Mouse (Mus musculus): ENCODE results near the gene 2810459M11Rik. TPM values are rescaled to one million over a fixed set of nuclear protein-coding genes. Genes with fewer than 3 reads are reported as not detected.
"Not testable (repeated sequence)": the region's sequence is repeated elsewhere in the genome, so short reads cannot be mapped to it uniquely, and the experiment has no call there.

The 2810459M11Rik gene
- 1 to 10 TPM; 1.0 to 3.4 TPM for total RNA-seq (2021)
- long read RNA-seq, experiment 1, transcript 2810459M11Rik-202 (3 exons, 3,331 nt), result major isoform, 5 of 8 reads
- long read RNA-seq, experiment 1, partial matches to known transcripts, result 0 of 8 reads
- long read RNA-seq, experiment 1, other reads (novel, unspliced or antisense), result 0 of 8 reads
- long read RNA-seq, experiment 2, partial matches to known transcripts, result 0 of 3 reads
- long read RNA-seq, experiment 2, other reads (novel, unspliced or antisense), result 0 of 3 reads

GRCm38 (mm10) chr1:86045848-86046805 lies at the start of gene 2810459M11Rik:
TSS of gene 2810459M11Rik (plus strand) at chr1:86045863.
- DNase-seq (ENCODE audit: low spot score in 2 of 2), result no peak

GRCm38 (mm10) chr1:85997221-85997620 lies 48.4 kb upstream of the 2810459M11Rik start:
- DNase-seq (ENCODE audit: low spot score in 2 of 2), result no peak

GRCm38 (mm10) chr1:85998012-85998411 lies 47.7 kb upstream of the 2810459M11Rik start:
- DNase-seq (ENCODE audit: low spot score in 2 of 2), result no peak

- no peak for DNase-seq (ENCODE audit: low spot score in 2 of 2)
Measured at GRCm38 (mm10) chr1:85999853-86000570, 45.7 kb upstream of the 2810459M11Rik start.

- DNase-seq (ENCODE audit: low spot score in 2 of 2), result no peak
Measured at GRCm38 (mm10) chr1:86005540-86005939, 40.1 kb upstream of the 2810459M11Rik start.

- DNase-seq (ENCODE audit: low spot score in 2 of 2), result no peak
Measured at GRCm38 (mm10) chr1:86006040-86006439, 39.6 kb upstream of the 2810459M11Rik start.

- peak; percentile 76 to 78 for DNase-seq (ENCODE audit: low spot score in 2 of 2)
Measured at GRCm38 (mm10) chr1:86007778-86008177, 37.9 kb upstream of the 2810459M11Rik start.

GRCm38 (mm10) chr1:86015758-86016157 lies 29.9 kb upstream of the 2810459M11Rik start:
- not testable (repeated sequence) for DNase-seq (ENCODE audit: low spot score in 2 of 2)

GRCm38 (mm10) chr1:86016516-86016915 lies 29.1 kb upstream of the 2810459M11Rik start, which contains the start of gene Spata3:
TSS of gene Spata3 (plus strand) at chr1:86016816.
- DNase-seq (ENCODE audit: low spot score in 2 of 2), result no peak

GRCm38 (mm10) chr1:86018235-86019055 lies 27.2 kb upstream of the 2810459M11Rik start:
- peak in 1 of 2 experiments; percentile 12 for DNase-seq (ENCODE audit: low spot score in 2 of 2)

GRCm38 (mm10) chr1:86021365-86021989 lies 24.2 kb upstream of the 2810459M11Rik start:
- no peak for DNase-seq (ENCODE audit: low spot score in 2 of 2)

- DNase-seq (ENCODE audit: low spot score in 2 of 2), result no peak
Measured at GRCm38 (mm10) chr1:86032273-86032987, 13.2 kb upstream of the 2810459M11Rik start.

- no peak for DNase-seq (ENCODE audit: low spot score in 2 of 2)
Measured at GRCm38 (mm10) chr1:86038191-86038951, 7.3 kb upstream of the 2810459M11Rik start.

- DNase-seq (ENCODE audit: low spot score in 2 of 2), result no peak
Measured at GRCm38 (mm10) chr1:86040131-86040530, 5.5 kb upstream of the 2810459M11Rik start.

- DNase-seq (ENCODE audit: low spot score in 2 of 2), result no peak
Measured at GRCm38 (mm10) chr1:86040817-86041216, 4.8 kb upstream of the 2810459M11Rik start.

GRCm38 (mm10) chr1:86045056-86045455 lies 607 bp upstream of the 2810459M11Rik start:
- no peak for DNase-seq (ENCODE audit: low spot score in 2 of 2)

GRCm38 (mm10) chr1:86046833-86047563 lies 1.3 kb downstream of the 2810459M11Rik start:
- DNase-seq (ENCODE audit: low spot score in 2 of 2), result no peak

- DNase-seq (ENCODE audit: low spot score in 2 of 2), result no peak
Measured at GRCm38 (mm10) chr1:86048231-86048630, 2.6 kb downstream of the 2810459M11Rik start.

All from adrenal gland, postnatal 4 days (tissue).